Mouse (Mus musculus) CH12.LX (cell line): ENCODE data around the gene Dapl1. TPM values are rescaled to one million over a fixed set of nuclear protein-coding genes. Genes with fewer than 3 reads are reported as not detected.

Experiments used
- DNase-seq: peaks from one replicate; pipeline ENCODE4 v3.0.0-alpha.2; 2013; ENCODE audit errors: extremely low read depth
- H3K27ac ChIP-seq: 2 replicates; pipeline ENCODE4 v1.5.1; 2012; ENCODE audit warnings: low read depth, mild to moderate bottlenecking, control low read depth, moderate library complexity; ENCODE audit not compliant: insufficient read depth
- H3K27me3 ChIP-seq: replicated peaks from 2 replicates; pipeline ENCODE3; 2012; ENCODE audit warnings: inconsistent platforms
- H3K36me3 ChIP-seq, 2 experiments: replicated peaks in 1 of 2; 2 replicates each; pipeline versions ENCODE3 to v1.6.1; 2012; ENCODE audit warnings: inconsistent platforms in 1 of 2, low read length in 1 of 2, mild to moderate bottlenecking in 1 of 2, mixed read lengths in 1 of 2, moderate library complexity in 1 of 2; ENCODE audit not compliant: control insufficient read depth in 1 of 2, insufficient read depth in 1 of 2
- H3K4me1 ChIP-seq, 2 experiments: 2 replicates each; pipeline ENCODE4 v1.6.1; 2012; ENCODE audit warnings: inconsistent platforms in 1 of 2, moderate library complexity in 1 of 2; ENCODE audit not compliant: insufficient read depth in 2 of 2, control insufficient read depth in 1 of 2
- H3K4me2 ChIP-seq: 2 replicates; pipeline ENCODE4 v1.6.1; 2012; ENCODE audit warnings: low read depth, mild to moderate bottlenecking, control low read depth; ENCODE audit not compliant: poor library complexity, insufficient read depth, severe bottlenecking
- H3K4me3 ChIP-seq, 3 experiments: fragments of 150-350 bp in 1 of 3; sonication (generic) in 1 of 3; replicated peaks in 1 of 3; 2 replicates each; pipeline versions ENCODE3 to v1.5.1; 2011 to 2012; ENCODE audit warnings: low read depth in 2 of 3, low read length in 2 of 3, mild to moderate bottlenecking in 2 of 3, moderate library complexity in 2 of 3, control low read depth in 1 of 3, improper control_type of control experiment in 1 of 3, inconsistent platforms in 1 of 3, mixed read lengths in 1 of 3; ENCODE audit not compliant: poor library complexity in 1 of 3
- H3K79me2 ChIP-seq: replicated peaks from 2 replicates; pipeline ENCODE4 v1.6.1; 2012; ENCODE audit warnings: mild to moderate bottlenecking, moderate library complexity; ENCODE audit not compliant: control insufficient read depth, poor library complexity, insufficient read depth, severe bottlenecking; ENCODE audit errors: extremely low read depth
- H3K9ac ChIP-seq: 2 replicates; pipeline ENCODE4 v1.6.1; 2012; ENCODE audit warnings: low read depth, mild to moderate bottlenecking, control low read depth, moderate library complexity; ENCODE audit not compliant: insufficient read depth
- H3K9me3 ChIP-seq: replicated peaks from 2 replicates; pipeline ENCODE3; 2012; ENCODE audit warnings: low read length, inconsistent platforms, mixed read lengths
- BHLHE40 ChIP-seq: IDR thresholded peaks from 2 replicates; pipeline ENCODE4 v1.6.1; 2011; ENCODE audit warnings: mild to moderate bottlenecking, low read depth, low read length, improper control_type of control experiment
- CHD2 ChIP-seq: IDR thresholded peaks from 2 replicates; pipeline ENCODE4 v1.6.1; 2011; ENCODE audit warnings: low read length, improper control_type of control experiment
- ELF1 ChIP-seq: IDR thresholded peaks from 2 replicates; pipeline ENCODE4 v1.6.1; 2014; ENCODE audit warnings: low read depth, mild to moderate bottlenecking, inconsistent platforms, low read length, improper control_type of control experiment
- GABPA ChIP-seq: IDR thresholded peaks from 2 replicates; pipeline ENCODE4 v1.6.1; 2012; ENCODE audit warnings: low read depth, low read length, improper control_type of control experiment, inconsistent platforms; ENCODE audit not compliant: insufficient replicate concordance
- JUND ChIP-seq: conservative IDR thresholded peaks from 2 replicates; pipeline ENCODE4 v1.6.1; 2011; ENCODE audit warnings: low read depth, low read length, improper control_type of control experiment
- MAFK ChIP-seq: IDR thresholded peaks from 2 replicates; pipeline ENCODE4 v1.6.1; 2011; ENCODE audit warnings: low read length, improper control_type of control experiment; ENCODE audit not compliant: insufficient replicate concordance
- MAX ChIP-seq: IDR thresholded peaks from 2 replicates; pipeline ENCODE4 v1.6.1; 2011; ENCODE audit warnings: low read length, improper control_type of control experiment
- NELFE ChIP-seq: IDR thresholded peaks from 2 replicates; pipeline ENCODE4 v1.6.1; 2011; ENCODE audit warnings: low read depth, low read length, improper control_type of control experiment
- PAX5 ChIP-seq: IDR thresholded peaks from 2 replicates; pipeline ENCODE4 v1.6.1; 2012; ENCODE audit warnings: low read length, inconsistent platforms, mixed read lengths
- POLR2A ChIP-seq: IDR thresholded peaks from 2 replicates; pipeline ENCODE4 v1.6.1; 2011; ENCODE audit warnings: low read depth, mild to moderate bottlenecking, improper control_type of control experiment, low read length
- RCOR1 ChIP-seq: conservative IDR thresholded peaks from 2 replicates; pipeline ENCODE4 v1.6.1; 2012; ENCODE audit warnings: low read depth, mild to moderate bottlenecking, inconsistent platforms, low read length, improper control_type of control experiment
- SIN3A ChIP-seq: IDR thresholded peaks from 2 replicates; pipeline ENCODE4 v1.6.1; 2012; ENCODE audit warnings: low read length, improper control_type of control experiment, inconsistent platforms
- SMC3 ChIP-seq: IDR thresholded peaks from 2 replicates; pipeline ENCODE4 v1.6.1; 2011; ENCODE audit warnings: low read depth, low read length, improper control_type of control experiment
- TCF12 ChIP-seq: IDR thresholded peaks from 2 replicates; pipeline ENCODE4 v1.6.1; 2014; ENCODE audit warnings: low read depth, mild to moderate bottlenecking, inconsistent platforms, low read length, improper control_type of control experiment
- ZC3H11A ChIP-seq: IDR thresholded peaks from 2 replicates; pipeline ENCODE4 v1.6.1; 2012; ENCODE audit warnings: low read depth, mild to moderate bottlenecking, inconsistent platforms, low read length, improper control_type of control experiment
- ZNF384 ChIP-seq: IDR thresholded peaks from 2 replicates; pipeline ENCODE4 v1.6.1; 2012; ENCODE audit warnings: low read depth, low read length, improper control_type of control experiment, inconsistent platforms
- dilution Hi-C: fragments of 300-500 bp; cut with MboI; formaldehyde crosslinking; loops from 2 replicates; pipeline ENCODE4 v1.14.3; 2020; ENCODE audit warnings: low sequenced_read_pairs; ENCODE audit not compliant: extremely low pct_unique_long_range_greater_than_20kb, extremely low pct_ligation_motif_present
- in situ Hi-C: fragments of 300-500 bp; cut with MboI; formaldehyde crosslinking; loops from 3 replicates; pipeline ENCODE4 v1.14.3; 2019; ENCODE audit warnings: low sequenced_read_pairs, low pct_ligation_motif_present, low pct_unique_long_range_greater_than_20kb, mixed read lengths
- polyA plus RNA-seq: library from polyadenylated mRNA; unstranded; fragments of >175 nt; gene quantifications from 2 replicates; pipeline ENCODE4 v1.2.1, GENCODE M21; 2012; ENCODE audit warnings: low read depth; ENCODE audit not compliant: insufficient read length
- total RNA-seq, 2 experiments: library from RNA; depleted of rRNA; stranded (reverse); fragments of 300-350 nt in 1 of 2; fragments of >200 nt in 1 of 2; gene quantifications; 2 replicates each; pipeline ENCODE4 v1.2.3; 2012 to 2014

Gene Dapl1
- total and polyA plus RNA-seq, 3 experiments: not detected

DNA sequence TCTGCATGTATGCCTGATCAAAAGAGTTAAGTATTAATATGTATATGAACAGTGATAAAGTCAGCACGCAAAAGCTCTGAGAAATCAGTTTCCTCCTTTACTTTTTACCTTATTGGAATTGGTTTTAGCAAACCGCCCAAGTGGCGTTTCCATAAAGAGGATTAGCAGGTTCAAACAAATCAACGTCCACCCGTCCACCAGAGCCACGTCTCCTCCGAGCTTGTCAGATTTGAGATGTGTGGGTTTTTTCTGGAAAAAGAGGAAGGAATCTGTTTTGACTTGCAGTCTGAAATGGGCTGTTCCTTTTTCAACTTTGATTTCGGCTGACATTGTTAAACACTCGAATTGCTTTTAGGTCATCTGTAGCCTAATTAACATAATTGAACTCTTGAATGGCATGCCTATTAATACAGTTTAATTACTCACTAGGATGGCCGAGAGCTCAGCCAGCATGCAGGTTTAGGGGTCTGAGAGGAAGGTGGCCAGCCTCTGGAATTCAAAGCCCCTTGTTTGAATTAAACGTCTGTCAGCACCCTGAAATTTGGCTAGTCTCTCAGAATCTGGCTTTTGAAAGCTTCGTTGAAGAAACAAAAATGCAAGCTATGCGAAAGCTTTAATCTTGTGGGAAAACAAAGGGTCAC lies 9.1 kb downstream of the Dapl1 start:
- no peak overlapping the region for H3K27ac ChIP-seq
- no peaks in the 10 kb centered on the region for H3K4me1 ChIP-seq
- no peak overlapping the region for H3K4me2 ChIP-seq
- dilution Hi-C loops: no loop called here
- H3K9me3 ChIP-seq: peaks cover 2% of the 10 kb centered on the region
- DNase-seq: no peak
- in situ Hi-C loops: no loop called here
- H3K9ac ChIP-seq: no peak overlapping the region
- TF ChIP-seq MAX (no peak), ZNF384 (no peak), JUND (no peak), TCF12 (no peak), MAFK (no peak), NELFE (no peak), ELF1 (no peak), PAX5 (no peak), RCOR1 (no peak), SMC3 (no peak), ZC3H11A (no peak)
- no peaks in the 10 kb centered on the region for H3K36me3 ChIP-seq
- H3K27me3 ChIP-seq: no peaks in the 10 kb centered on the region
- no peaks in the 10 kb centered on the region for H3K79me2 ChIP-seq
- H3K4me3 ChIP-seq: no peak overlapping the region

DNA sequence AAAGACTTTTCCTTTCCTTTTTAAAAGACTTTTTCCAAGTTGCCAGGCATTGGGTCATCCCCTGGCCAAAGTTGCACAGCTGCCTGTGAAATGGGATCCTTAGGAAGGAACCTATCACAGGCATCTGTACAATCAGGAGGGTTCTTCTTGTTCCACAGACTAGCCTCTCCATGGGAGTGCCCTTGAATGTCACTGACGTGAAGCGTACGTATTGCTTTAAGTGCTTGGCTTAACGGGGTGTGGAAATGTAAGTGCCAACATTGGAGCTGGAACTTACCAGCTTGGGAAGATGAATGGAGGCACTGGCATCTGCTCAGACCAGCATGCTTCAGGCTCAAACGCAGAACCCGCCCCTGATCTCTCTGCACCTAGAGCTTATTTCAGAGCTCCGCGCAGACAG lies 14.7 kb downstream of the Dapl1 start:
- Histone ChIP-seq H3K27ac (no peak overlapping the region), H3K36me3 (no peaks in the 10 kb centered on the region), H3K4me2 (no peak overlapping the region), H3K79me2 (no peaks in the 10 kb centered on the region), H3K27me3 (no peaks in the 10 kb centered on the region), H3K9ac (no peak overlapping the region), H3K4me1 (no peaks in the 10 kb centered on the region), H3K9me3 (no peaks in the 10 kb centered on the region), H3K4me3 (no peak overlapping the region)
- in situ Hi-C loops (no loop called here), dilution Hi-C loops (no loop called here)
- DNase-seq: no peak
- no peak for TF ChIP-seq BHLHE40
- TF ChIP-seq MAFK: no peak
- TF ChIP-seq GABPA: no peak
- TF ChIP-seq CHD2: no peak
- no peak for TF ChIP-seq POLR2A
- no peak for TF ChIP-seq SIN3A
- TF ChIP-seq ELF1: no peak
